Mouse (Mus musculus) stomach, postnatal 0 days (tissue): ENCODE measurements around the gene 2210011C24Rik.

ENCODE experiments used
- CTCF ChIP-seq: IDR thresholded peaks from 2 replicates; pipeline ENCODE4 v1.5.1; 2016; ENCODE audit warnings: antibody characterized with exemption, low read depth, mild to moderate bottlenecking, moderate library complexity
- EP300 ChIP-seq: optimal IDR thresholded peaks from 2 replicates; pipeline ENCODE3; 2016; ENCODE audit warnings: antibody characterized with exemption

DNA sequence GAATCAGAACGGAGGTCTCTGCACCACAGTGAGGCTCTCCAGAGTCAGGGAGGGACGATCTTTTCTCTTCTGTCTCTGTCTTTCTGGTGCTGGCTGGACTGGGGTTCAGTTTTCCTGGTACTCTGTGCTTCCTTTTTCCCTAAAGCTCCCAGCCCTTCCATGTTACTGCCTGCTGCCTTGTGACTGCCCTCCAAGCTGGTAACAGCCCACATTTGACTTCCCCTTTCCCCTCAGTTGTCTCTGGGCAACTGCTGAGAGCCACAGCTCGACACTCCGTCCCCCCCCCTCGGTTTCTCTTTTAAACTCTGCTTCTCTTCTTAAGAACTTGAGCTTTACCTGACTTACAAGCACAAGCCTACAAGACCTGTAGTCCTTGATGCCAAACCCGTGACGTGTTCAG lies 22.7 kb downstream of the 2210011C24Rik start:
- TF ChIP-seq EP300, result no peak
- TF ChIP-seq CTCF, result no peak
